Mouse (Mus musculus) limb, embryonic 12.5 days (tissue): Measurements from ENCODE around the gene Gen1. TPM values are rescaled to one million over a fixed set of nuclear protein-coding genes. Genes with fewer than 3 reads are reported as not detected.

Source experiments
- ATAC-seq: fragments of 200-750 bp; cut with Nextera tagmentation; 2 replicates; pipeline ENCODE4 v1.8.0; 2017; ENCODE audit warnings: low read depth, moderate TSS enrichment; ENCODE audit not compliant: insufficient number of reproducible peaks, insufficient read depth, low FRiP score, low TSS enrichment
- H3K27ac ChIP-seq: fragments of 300-500 bp; sonication (generic); 2 replicates; pipeline ENCODE4 v1.5.1; 2016; ENCODE audit warnings: mild to moderate bottlenecking, moderate library complexity
- H3K27me3 ChIP-seq: fragments of 300-500 bp; sonication (generic); 2 replicates; pipeline ENCODE4 v1.6.1; 2016; ENCODE audit warnings: mild to moderate bottlenecking, moderate library complexity
- H3K36me3 ChIP-seq: fragments of 300-500 bp; sonication (generic); 2 replicates; pipeline ENCODE4 v1.6.1; 2016; ENCODE audit warnings: mild to moderate bottlenecking, moderate library complexity
- H3K4me1 ChIP-seq: fragments of 300-500 bp; sonication (generic); replicated peaks from 2 replicates; pipeline ENCODE4 v1.6.1; 2016
- H3K4me2 ChIP-seq: fragments of 300-500 bp; sonication (generic); 2 replicates; pipeline ENCODE4 v1.6.1; 2016; ENCODE audit warnings: mild to moderate bottlenecking, moderate library complexity
- H3K4me3 ChIP-seq: fragments of 300-500 bp; sonication (generic); replicated peaks from 2 replicates; pipeline ENCODE4 v1.5.1; 2016; ENCODE audit warnings: mild to moderate bottlenecking
- H3K9ac ChIP-seq: fragments of 300-500 bp; sonication (generic); replicated peaks from 2 replicates; pipeline ENCODE4 v1.6.1; 2016; ENCODE audit warnings: mild to moderate bottlenecking, moderate library complexity
- H3K9me3 ChIP-seq: fragments of 300-500 bp; sonication (generic); 2 replicates; pipeline ENCODE4 v1.6.1; 2016; ENCODE audit warnings: mild to moderate bottlenecking, moderate library complexity
- WGBS: fragments of 180-500 bp; shearing (Covaris S2); methylation state at CpG from one replicate; pipeline ENCODE4 v1.1.7; 2016; 5-methylcytosine and 5-hydroxymethylcytosine counted together
- polyA plus RNA-seq: library from polyadenylated mRNA; unstranded; fragments of >200 nt; fragmentation: Nextera tagmentation; extraction: Ambion mirVana; gene quantifications from 2 replicates; pipeline ENCODE4 v1.2.1, GENCODE M21; 2016

Gene Gen1
- polyA plus RNA-seq, 1 experiment from 2014 or later = 14.3 TPM

DNA sequence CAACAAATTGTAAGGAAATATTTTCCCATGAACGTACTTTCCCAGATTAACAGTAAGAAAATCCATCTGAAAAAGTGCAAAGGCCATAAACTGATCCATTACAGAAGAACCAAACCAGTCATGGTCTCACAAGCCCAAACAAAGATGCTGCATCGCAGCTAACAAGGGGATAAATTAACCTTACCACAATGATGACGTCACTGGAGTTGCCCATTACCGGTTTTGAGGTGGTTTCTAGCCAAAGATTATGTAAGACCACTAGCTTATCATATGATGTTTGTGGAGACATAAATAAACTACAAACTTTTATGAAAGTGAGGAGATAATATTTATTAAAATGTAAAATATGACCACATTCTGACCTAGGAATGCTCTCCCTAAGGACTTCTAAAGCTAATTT is 59.3 kb downstream of the Gen1 start:
- Histone ChIP-seq H3K4me2 (no peak overlapping the region), H3K9ac (no peak overlapping the region), H3K9me3 (no peaks in the 10 kb centered on the region), H3K4me1 (peaks cover 8% of the 10 kb centered on the region; the same call in 1 of the 2 replicates), H3K27ac (no peak overlapping the region), H3K27me3 (0 out of 2 replicates have a peak, but pooled peaks cover 9% of the 10 kb centered on the region), H3K4me3 (no peak overlapping the region), H3K36me3 (no peaks in the 10 kb centered on the region)
- ATAC-seq = no peak
- 66% methylated on average over 4 of the region's 4 CpGs for WGBS

DNA sequence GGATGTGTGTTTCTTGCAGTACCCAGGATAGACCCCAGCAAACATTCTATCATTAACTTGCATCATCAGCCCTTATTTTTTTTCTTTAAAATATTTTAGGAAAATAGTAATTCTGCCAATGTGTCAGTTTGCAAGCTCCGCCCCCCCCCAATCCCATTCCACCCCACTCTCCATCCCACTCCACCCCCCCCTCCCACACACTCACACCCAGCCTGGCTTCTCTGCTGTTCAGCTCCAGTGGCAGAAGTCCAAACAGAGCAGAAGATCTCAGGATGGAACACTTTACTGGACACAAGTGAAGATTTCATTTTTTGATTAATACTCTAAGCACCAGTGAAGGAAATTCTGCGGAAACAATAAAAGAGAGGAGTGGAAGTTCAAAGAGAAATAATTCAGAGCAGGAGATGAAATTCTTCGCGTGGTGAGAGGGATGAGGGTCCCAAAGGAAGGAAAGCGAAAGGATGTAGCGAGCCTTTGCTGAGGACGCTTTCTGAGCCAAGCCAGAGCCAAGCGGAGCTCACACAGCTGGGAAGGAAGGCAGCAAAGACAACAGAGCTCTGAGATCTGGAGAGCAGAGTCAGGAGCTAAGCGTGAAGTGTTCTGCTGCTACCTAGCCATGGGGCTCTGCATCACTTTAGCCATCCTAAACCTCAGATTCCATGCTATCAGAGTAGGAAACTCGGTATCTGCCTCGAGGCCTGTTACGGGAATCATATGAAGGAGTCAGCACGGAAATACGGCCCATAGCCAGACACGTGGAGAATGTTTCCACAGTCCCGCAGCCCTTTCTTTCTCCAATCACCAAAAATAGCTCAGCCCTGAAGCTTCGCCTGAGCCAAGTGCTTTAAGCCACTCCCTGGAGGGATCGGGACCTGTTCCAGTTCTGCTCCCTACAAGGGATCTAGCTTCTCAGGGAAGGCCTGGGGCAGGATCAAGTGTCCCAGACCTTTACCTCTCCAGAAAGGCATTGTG is 61.6 kb downstream of the Gen1 start:
- 0 out of 2 replicates have a peak, but pooled peaks cover 9% of the 10 kb centered on the region for H3K27me3 ChIP-seq
- H3K27ac ChIP-seq = 0 out of 2 replicates have a peak overlapping the region, but pooled peaks have one; percentile 8
- H3K4me2 ChIP-seq = no peak overlapping the region
- H3K4me3 ChIP-seq = no peak overlapping the region
- H3K36me3 ChIP-seq = no peaks in the 10 kb centered on the region
- no peaks in the 10 kb centered on the region for H3K9me3 ChIP-seq
- H3K4me1 ChIP-seq = peaks cover 7% of the 10 kb centered on the region; the same call in 1 of the 2 replicates
- ATAC-seq = no peak
- WGBS = 71% methylated on average over 18 of the region's 18 CpGs
- H3K9ac ChIP-seq = no peak overlapping the region

DNA sequence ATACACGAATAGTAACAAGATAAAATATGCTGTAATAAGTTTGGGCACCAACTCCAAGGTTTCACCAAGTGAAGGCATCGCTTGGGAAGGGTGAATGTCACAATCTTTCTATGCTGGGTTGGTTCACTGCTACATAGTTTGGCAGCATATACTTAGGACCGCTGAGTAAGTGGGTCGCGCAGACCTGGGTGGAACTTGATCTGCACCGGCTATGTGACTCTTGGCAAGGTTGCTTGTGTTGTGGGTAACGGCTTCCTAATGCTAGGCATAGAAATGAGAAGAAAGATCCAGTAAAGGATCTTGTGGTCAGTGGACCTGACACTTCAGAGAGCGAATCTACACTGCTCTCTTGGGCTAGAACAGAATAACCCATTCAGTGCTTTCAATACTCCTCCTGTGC is 63.1 kb downstream of the Gen1 start:
- no peak overlapping the region for H3K9ac ChIP-seq
- H3K4me2 ChIP-seq = no peak overlapping the region
- H3K36me3 ChIP-seq = no peaks in the 10 kb centered on the region
- H3K27me3 ChIP-seq = no peaks in the 10 kb centered on the region
- 86% methylated on average over 8 of the region's 8 CpGs for WGBS
- ATAC-seq = no peak
- H3K4me1 ChIP-seq = no peaks in the 10 kb centered on the region; the same call in 1 of the 2 replicates
- H3K4me3 ChIP-seq = no peak overlapping the region
- H3K9me3 ChIP-seq = no peaks in the 10 kb centered on the region
- no peak overlapping the region for H3K27ac ChIP-seq

DNA sequence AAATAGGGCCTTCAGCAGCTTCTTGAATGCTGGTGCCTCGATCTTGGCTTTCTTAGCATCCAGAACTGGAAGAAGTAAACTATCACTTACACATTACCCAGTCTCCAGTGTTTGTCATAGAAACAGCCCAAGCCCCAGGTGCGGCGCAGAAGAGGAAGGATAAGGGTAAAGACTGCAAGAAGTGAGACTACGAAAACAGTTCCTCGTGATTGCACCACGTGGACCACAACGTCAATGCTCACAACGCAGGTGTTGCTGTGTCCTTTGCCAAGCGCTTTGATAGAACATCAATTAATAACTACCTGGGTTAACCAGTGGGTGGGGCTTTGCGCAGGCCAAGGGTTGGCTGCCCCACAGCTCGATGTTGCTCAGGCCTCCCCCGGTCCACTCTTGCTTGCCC is 64.9 kb downstream of the Gen1 start:
- no peak for ATAC-seq
- 92% methylated on average over 12 of the region's 12 CpGs for WGBS
- Histone ChIP-seq H3K4me3 (no peak overlapping the region), H3K4me2 (no peak overlapping the region), H3K9ac (no peak overlapping the region), H3K27ac (no peak overlapping the region), H3K36me3 (no peaks in the 10 kb centered on the region), H3K27me3 (no peaks in the 10 kb centered on the region), H3K4me1 (peaks cover 3% of the 10 kb centered on the region; the same call in 1 of the 2 replicates), H3K9me3 (no peaks in the 10 kb centered on the region)

DNA sequence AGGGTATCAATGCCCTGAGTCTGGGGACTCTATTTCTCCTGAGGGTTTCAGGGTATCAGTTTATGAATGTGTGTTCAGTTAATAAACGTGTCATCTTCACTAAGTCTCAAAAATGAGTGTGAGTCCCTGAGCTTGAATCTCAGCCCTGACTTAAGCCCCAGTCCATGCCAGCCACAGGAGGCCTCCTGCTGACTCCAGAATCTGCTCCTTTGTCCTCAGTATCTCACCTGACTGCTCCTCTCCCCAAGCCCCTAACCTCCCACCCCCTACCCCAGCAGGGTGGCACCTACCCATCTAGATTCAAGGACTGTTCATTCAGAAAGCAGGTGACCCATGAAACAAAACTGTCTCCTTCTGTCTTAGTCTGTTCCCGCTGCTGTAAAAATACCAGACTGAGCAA is 67.0 kb downstream of the Gen1 start:
- no peak overlapping the region for H3K4me3 ChIP-seq
- no peak for ATAC-seq
- WGBS = 59% methylated on average over 2 of the region's 2 CpGs
- no peaks in the 10 kb centered on the region for H3K27me3 ChIP-seq
- H3K9ac ChIP-seq = no peak overlapping the region
- no peaks in the 10 kb centered on the region for H3K9me3 ChIP-seq
- H3K4me1 ChIP-seq = 0 out of 2 replicates have a peak, but pooled peaks cover 3% of the 10 kb centered on the region
- no peak overlapping the region for H3K4me2 ChIP-seq
- no peaks in the 10 kb centered on the region for H3K36me3 ChIP-seq
- H3K27ac ChIP-seq = no peak overlapping the region

DNA sequence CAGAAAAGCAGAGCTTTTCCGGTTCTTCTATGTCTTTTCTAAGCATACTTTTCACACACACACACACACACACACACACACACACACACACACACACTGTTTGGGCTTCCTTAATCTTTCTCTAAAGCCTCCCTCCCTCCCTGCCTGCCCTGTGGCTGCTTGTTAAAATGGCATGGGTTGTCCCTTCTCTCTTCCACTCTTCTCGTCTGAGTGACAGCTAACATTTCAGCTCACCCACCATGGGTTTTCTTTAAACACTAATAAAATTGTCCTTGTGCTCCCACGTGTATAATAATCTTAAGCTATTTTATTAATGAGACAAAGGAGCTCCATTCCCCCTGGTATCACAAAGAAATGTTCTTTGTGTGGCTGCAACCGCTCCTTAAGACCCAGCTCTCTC is 67.6 kb downstream of the Gen1 start:
- no peak for ATAC-seq
- Histone ChIP-seq H3K27me3 (no peaks in the 10 kb centered on the region), H3K36me3 (no peaks in the 10 kb centered on the region), H3K4me2 (no peak overlapping the region), H3K4me1 (0 out of 2 replicates have a peak, but pooled peaks cover 3% of the 10 kb centered on the region), H3K4me3 (no peak overlapping the region), H3K27ac (no peak overlapping the region), H3K9ac (no peak overlapping the region), H3K9me3 (no peaks in the 10 kb centered on the region)
- WGBS = 42% methylated on average over 4 of the region's 4 CpGs

DNA sequence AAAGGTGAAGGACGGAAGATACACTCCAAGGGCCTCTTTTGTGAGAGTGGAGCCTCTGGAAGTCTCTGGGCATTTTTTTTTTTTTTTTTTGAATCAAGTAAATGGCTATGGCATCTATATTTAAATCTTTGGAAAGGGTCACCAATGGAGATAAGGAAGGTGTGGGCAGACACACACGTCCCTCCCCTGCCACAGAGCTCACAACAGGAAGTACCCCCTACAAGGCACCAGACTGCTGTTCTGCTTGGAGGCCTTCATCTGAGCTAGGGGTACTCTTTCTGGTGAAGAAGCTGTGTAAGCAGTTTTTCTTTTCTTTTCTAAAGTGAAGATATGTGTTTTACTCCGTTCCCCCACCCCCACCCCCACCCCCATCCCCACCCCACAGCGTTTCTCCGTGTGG is 68.8 kb downstream of the Gen1 start:
- H3K4me3 ChIP-seq = no peak overlapping the region
- no peak overlapping the region for H3K27ac ChIP-seq
- WGBS = 44% methylated on average over 5 of the region's 5 CpGs

DNA sequence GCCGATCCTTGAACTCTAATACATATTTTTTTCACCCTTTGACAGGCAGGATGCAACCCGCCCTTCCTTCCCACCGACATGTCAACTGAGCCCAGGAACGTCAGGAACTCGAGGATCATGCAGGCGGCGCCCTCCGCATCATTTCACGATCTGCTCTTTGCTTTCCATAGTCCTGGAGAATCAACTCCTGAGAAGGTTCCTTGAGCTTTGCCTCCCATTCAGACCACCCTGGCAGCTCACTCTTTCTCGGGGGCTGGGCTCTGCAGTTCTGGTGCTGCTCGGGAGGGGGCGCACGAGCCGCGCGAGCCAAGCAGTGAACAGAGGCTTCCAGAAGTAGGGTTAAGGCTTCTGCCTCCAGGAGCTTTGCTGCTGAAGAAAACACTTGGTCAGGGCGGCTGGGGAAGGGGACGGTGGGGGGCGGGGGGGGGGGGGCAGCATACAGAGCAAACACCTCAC is 69.4 kb downstream of the Gen1 start:
- H3K4me3 ChIP-seq = 0 out of 2 replicates have a peak overlapping the region, but pooled peaks have one; percentile 13
- H3K27ac ChIP-seq = no peak overlapping the region
- H3K9ac ChIP-seq = no peak overlapping the region
- peak overlapping the region; percentile 53 for H3K4me2 ChIP-seq
- WGBS = 10% methylated on average over 16 of the region's 19 CpGs
- ATAC-seq = peak; percentile 68; the same call in 1 of the 2 replicates
- H3K27me3 ChIP-seq = no peaks in the 10 kb centered on the region
- H3K4me1 ChIP-seq = 0 out of 2 replicates have a peak, but pooled peaks cover 3% of the 10 kb centered on the region
- H3K36me3 ChIP-seq = no peaks in the 10 kb centered on the region
- H3K9me3 ChIP-seq = no peaks in the 10 kb centered on the region

More for the DNA sequence above, 68.8 kb downstream of the Gen1 start:
- Histone ChIP-seq H3K9me3 (no peaks in the 10 kb centered on the region), H3K4me1 (0 out of 2 replicates have a peak, but pooled peaks cover 3% of the 10 kb centered on the region), H3K9ac (no peak overlapping the region), H3K4me2 (peak overlapping the region; percentile 53), H3K27me3 (no peaks in the 10 kb centered on the region), H3K36me3 (no peaks in the 10 kb centered on the region)
- ATAC-seq = 0 out of 2 replicates have a peak, but pooled peaks have one; percentile 37

DNA sequence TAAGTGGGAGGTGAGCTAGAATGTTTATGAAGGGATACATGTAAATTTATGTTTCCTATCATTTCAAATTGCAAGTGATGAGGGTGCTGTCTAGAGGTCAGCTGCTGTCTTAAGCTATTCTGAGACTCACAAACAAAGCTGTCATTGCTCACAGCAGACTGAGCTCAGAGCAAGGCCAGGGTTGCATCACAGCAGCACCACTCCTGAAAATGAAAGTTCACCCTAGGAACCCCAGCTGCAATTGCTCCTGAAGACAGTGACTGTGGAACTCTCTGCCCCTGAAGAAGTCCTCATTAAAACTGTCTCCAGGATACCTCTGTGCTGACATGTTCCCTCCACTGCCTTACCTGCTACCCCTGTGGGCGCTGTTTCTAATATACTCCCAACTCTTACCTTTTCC is 70.6 kb downstream of the Gen1 start:
- no peaks in the 10 kb centered on the region for H3K9me3 ChIP-seq
- no peak overlapping the region for H3K4me3 ChIP-seq
- no peak for ATAC-seq
- H3K27ac ChIP-seq = no peak overlapping the region
- H3K27me3 ChIP-seq = no peaks in the 10 kb centered on the region
- 86% methylated on average over 1 of the region's 1 CpGs for WGBS
- no peak overlapping the region for H3K4me2 ChIP-seq
- no peak overlapping the region for H3K9ac ChIP-seq
- 0 out of 2 replicates have a peak, but pooled peaks cover 3% of the 10 kb centered on the region for H3K4me1 ChIP-seq
- no peaks in the 10 kb centered on the region for H3K36me3 ChIP-seq
